Mouse (Mus musculus): ENCODE results near the gene Pcyox1.

DNA sequence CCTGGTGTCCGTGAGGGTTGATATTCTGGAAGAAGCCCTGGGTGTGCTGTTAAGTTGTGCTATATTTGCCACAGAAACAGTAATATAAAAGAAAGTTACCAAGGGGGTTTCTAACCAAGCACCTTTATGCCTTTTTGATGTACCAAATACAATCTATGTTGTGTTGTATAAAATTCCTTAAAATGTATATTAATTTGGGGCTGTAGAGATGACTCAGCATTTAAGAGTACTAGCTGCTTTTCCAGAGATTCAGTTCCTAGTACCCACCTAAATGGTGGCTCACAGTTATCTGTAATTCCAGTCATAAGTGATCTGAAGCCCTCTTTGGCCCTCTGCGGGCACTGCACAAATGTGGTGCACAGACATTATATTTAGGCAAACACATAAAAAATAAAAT is 30.1 kb downstream of the Pcyox1 start:
- no peak for TF ChIP-seq CTCF (IDR thresholded peaks at IDR 0.05; ENCODE audit: low read depth)
- no peak for TF ChIP-seq EP300 (IDR thresholded peaks at IDR 0.05; ENCODE audit: low read depth)

All from liver, postnatal 0 days (tissue).